Mouse (Mus musculus): Measurements from ENCODE around the gene Cryab. TPM values are rescaled to one million over a fixed set of nuclear protein-coding genes. Genes with fewer than 3 reads are reported as not detected.

The Cryab gene
- polyA plus RNA-seq, 1 experiment from 2014 or later = 36.0 TPM

DNA sequence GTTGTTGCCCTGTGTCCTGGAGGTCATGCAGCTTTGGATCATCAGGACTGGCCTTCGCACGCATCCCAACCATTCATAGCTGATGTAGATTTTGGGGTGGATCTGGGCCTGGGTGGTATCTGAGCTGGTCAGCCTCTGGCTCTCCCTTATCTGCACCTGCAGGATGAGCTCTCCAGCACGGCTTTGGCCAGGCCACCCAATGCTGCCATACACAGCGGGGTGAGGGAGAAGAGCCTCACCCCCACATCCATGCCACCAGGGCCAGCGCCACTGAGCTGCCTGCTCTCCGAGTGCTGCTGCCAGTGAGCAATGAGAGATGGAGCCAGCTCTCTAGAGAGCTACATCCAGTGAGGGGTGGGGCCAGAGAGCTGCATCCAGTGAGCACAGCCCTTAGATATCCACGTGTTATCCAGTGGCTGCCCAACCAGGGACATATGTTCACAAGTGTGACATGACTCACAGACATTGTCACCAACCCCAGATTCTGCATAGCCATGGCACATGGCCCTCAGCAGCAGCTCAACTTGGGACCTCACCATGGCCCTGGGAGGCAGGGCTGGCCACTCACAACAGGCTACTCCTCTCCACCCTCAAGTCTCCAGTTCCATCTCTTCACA lies 52.0 kb downstream of the Cryab start:
- no peaks in the 10 kb centered on the region for H3K27me3 ChIP-seq
- H3K4me1 ChIP-seq = no peaks in the 10 kb centered on the region
- WGBS = 86% methylated on average over 7 of the region's 7 CpGs
- H3K9me3 ChIP-seq = no peaks in the 10 kb centered on the region
- no peak overlapping the region for H3K4me3 ChIP-seq
- H3K36me3 ChIP-seq = peaks cover 69% of the 10 kb centered on the region
- H3K9ac ChIP-seq = no peak overlapping the region
- H3K4me2 ChIP-seq (replicated peaks) = no peak overlapping the region
- no peak for ATAC-seq (ENCODE audit: insufficient number of reproducible peaks, insufficient read depth, low FRiP score, low TSS enrichment)
- H3K27ac ChIP-seq = no peak overlapping the region

Other genes starting within 250 kb of the Cryab start
- 71.9 and 73.6 TPM in 2 replicates for gene Pts, start 222.6 kb upstream of the Cryab start, polyA plus RNA-seq (2016; fragmentation: Nextera tagmentation; extraction: Ambion mirVana)
- 3.3 and 5.1 TPM in 2 replicates for gene Il18, start 196.5 kb upstream of the Cryab start, polyA plus RNA-seq (2016; fragmentation: Nextera tagmentation; extraction: Ambion mirVana)
- 0.12 TPM in 1 of 2 replicates, not detected in the other for gene Bco2, start 196.1 kb upstream of the Cryab start, polyA plus RNA-seq (2016; fragmentation: Nextera tagmentation; extraction: Ambion mirVana)
- gene Tex12, start 190.0 kb upstream of the Cryab start, polyA plus RNA-seq (2016; fragmentation: Nextera tagmentation; extraction: Ambion mirVana) = not detected in 2 replicates
- gene Sdhd, start 147.5 kb upstream of the Cryab start, polyA plus RNA-seq (2016; fragmentation: Nextera tagmentation; extraction: Ambion mirVana) = 240 and 246 TPM in 2 replicates
- gene Timm8b, start 147.4 kb upstream of the Cryab start, polyA plus RNA-seq (2016; fragmentation: Nextera tagmentation; extraction: Ambion mirVana) = 304 and 322 TPM in 2 replicates
- 4.4 and 4.8 TPM in 2 replicates for gene Pih1d2, start 134.0 kb upstream of the Cryab start, polyA plus RNA-seq (2016; fragmentation: Nextera tagmentation; extraction: Ambion mirVana)
- gene Nkapd1, start 133.9 kb upstream of the Cryab start, polyA plus RNA-seq (2016; fragmentation: Nextera tagmentation; extraction: Ambion mirVana) = 28.5 and 31.4 TPM in 2 replicates
- gene Dlat, start 91.5 kb upstream of the Cryab start, polyA plus RNA-seq (2016; fragmentation: Nextera tagmentation; extraction: Ambion mirVana) = 44.4 and 47.4 TPM in 2 replicates
- gene Dixdc1, start 11.8 kb upstream of the Cryab start, polyA plus RNA-seq (2016; fragmentation: Nextera tagmentation; extraction: Ambion mirVana) = 20.2 and 20.8 TPM in 2 replicates
- gene 2310030G06Rik, start 4.8 kb upstream of the Cryab start, polyA plus RNA-seq (2016; fragmentation: Nextera tagmentation; extraction: Ambion mirVana) = 4.5 and 4.6 TPM in 2 replicates
- gene Hspb2, start 1.0 kb downstream of the Cryab start, polyA plus RNA-seq (2016; fragmentation: Nextera tagmentation; extraction: Ambion mirVana) = 8.5 and 10.1 TPM in 2 replicates
- gene Fdxacb1, start 16.9 kb downstream of the Cryab start, polyA plus RNA-seq (2016; fragmentation: Nextera tagmentation; extraction: Ambion mirVana) = 10.5 and 12.5 TPM in 2 replicates
- gene Alg9, start 23.7 kb downstream of the Cryab start, polyA plus RNA-seq (2016; fragmentation: Nextera tagmentation; extraction: Ambion mirVana) = 43.9 and 44.1 TPM in 2 replicates
- gene 1110032A03Rik, start 24.2 kb downstream of the Cryab start, polyA plus RNA-seq (2016; fragmentation: Nextera tagmentation; extraction: Ambion mirVana) = 31.5 and 34.2 TPM in 2 replicates
- gene Ppp2r1b, start 94.0 kb downstream of the Cryab start, polyA plus RNA-seq (2016; fragmentation: Nextera tagmentation; extraction: Ambion mirVana) = 96.2 and 96.6 TPM in 2 replicates